In genomic region chr6:136809077-136809476, GRCm38 (mm10) we compare ENCODE assay signal across 1 mouse cellular context.
TF ChIP-seq lines count a peak whose summit lies in the region.

No protein-coding gene starts in this region.

TF ChIP-seq in CH12.LX, 34 proteins besides CTCF, POLR2A, EP300 and RAD21:
- TF ChIP-seq SIN3A (IDR thresholded peaks at IDR 0.05; ENCODE audit: low read length) (peak; percentile 69), HCFC1 (IDR thresholded peaks at IDR 0.05; ENCODE audit: low read depth, low read length) (peak; percentile 11; the same call in 1 of the 2 replicates), ZNF384 (IDR thresholded peaks at IDR 0.05; ENCODE audit: low read depth, low read length) (0 out of 2 replicates have a peak, but pooled peaks have one; percentile 7), MYC (IDR thresholded peaks at IDR 0.05; ENCODE audit: low read depth, low read length) (peak; percentile 26; the same call in 1 of the 2 replicates), BHLHE40 (IDR thresholded peaks at IDR 0.05; ENCODE audit: low read depth, low read length) (no peak), MXI1 (IDR thresholded peaks at IDR 0.05; ENCODE audit: low read depth, low read length) (no peak), ELF1 (IDR thresholded peaks at IDR 0.05; ENCODE audit: low read depth, low read length) (peak; percentile 73), IRF4 (IDR thresholded peaks at IDR 0.05; ENCODE audit: low read depth, low read length) (peak; percentile 28; the same call in 1 of the 2 replicates), TBP (conservative IDR thresholded peaks at IDR 0.05; ENCODE audit: low read depth, low read length) (0 out of 2 replicates have a peak, but pooled peaks have one; percentile 26), RCOR1 (conservative IDR thresholded peaks at IDR 0.05; ENCODE audit: low read depth, low read length) (no peak), NRF1 (IDR thresholded peaks at IDR 0.05; ENCODE audit: low read depth, low read length) (no peak)
TF ChIP-seq in CH12.LX: peak in this region for 7.
